Mouse (Mus musculus): Measurements from ENCODE around the gene Mcm2. TPM values are rescaled to one million over a fixed set of nuclear protein-coding genes. Genes with fewer than 3 reads are reported as not detected.

The Mcm2 gene
- total and polyA plus RNA-seq, 2 experiments from 2014 or later, result 21.7 to 37.0 TPM

GRCm38 (mm10) chr6:88935735-88936276 lies 37.2 kb upstream of the Mcm2 start:
- Histone ChIP-seq H3K9ac (replicated peaks; ENCODE audit: low read length) (no peak overlapping the region), H3K9me3 (ENCODE audit: low read length) (no peaks in the 10 kb centered on the region), H3K4me3 (ENCODE audit: low read length) (no peak overlapping the region), H3K27ac (no peak overlapping the region), H3K36me3 (ENCODE audit: insufficient read depth, low read length) (no peaks in the 10 kb centered on the region), H3K27me3 (ENCODE audit: insufficient read depth, low read length) (no peaks in the 10 kb centered on the region), H3K4me1 (ENCODE audit: insufficient read depth, low read length) (peaks cover 27% of the 10 kb centered on the region), H3K4me2 (ENCODE audit: low read depth, low read length) (no peak overlapping the region)
- 13% methylated on average over 4 of the region's 4 CpGs for WGBS
- DNase-seq (ENCODE audit: low spot score) (peak; percentile 90), ATAC-seq (no peak)
- TF ChIP-seq CTCF (IDR thresholded peaks at IDR 0.05; ENCODE audit: low read depth), result peak; percentile 80

- no peaks in the 10 kb centered on the region for H3K27me3 ChIP-seq (ENCODE audit: insufficient read depth, low read length)
- peaks cover 28% of the 10 kb centered on the region for H3K4me1 ChIP-seq (ENCODE audit: insufficient read depth, low read length)
- no peaks in the 10 kb centered on the region for H3K9me3 ChIP-seq (ENCODE audit: low read length)
- no peaks in the 10 kb centered on the region for H3K36me3 ChIP-seq (ENCODE audit: insufficient read depth, low read length)
- H3K4me3 ChIP-seq (ENCODE audit: low read length), result no peak overlapping the region
- H3K27ac ChIP-seq, result no peak overlapping the region
- no peak for ATAC-seq
- WGBS, result 11% methylated on average over 4 of the region's 4 CpGs
- no peak for DNase-seq (ENCODE audit: low spot score)
- H3K4me2 ChIP-seq (ENCODE audit: low read depth, low read length), result no peak overlapping the region
- no peak for TF ChIP-seq CTCF (IDR thresholded peaks at IDR 0.05; ENCODE audit: low read depth)
- no peak overlapping the region for H3K9ac ChIP-seq (replicated peaks; ENCODE audit: low read length)
Measured at GRCm38 (mm10) chr6:88934816-88935215, 36.2 kb upstream of the Mcm2 start.

DNA sequence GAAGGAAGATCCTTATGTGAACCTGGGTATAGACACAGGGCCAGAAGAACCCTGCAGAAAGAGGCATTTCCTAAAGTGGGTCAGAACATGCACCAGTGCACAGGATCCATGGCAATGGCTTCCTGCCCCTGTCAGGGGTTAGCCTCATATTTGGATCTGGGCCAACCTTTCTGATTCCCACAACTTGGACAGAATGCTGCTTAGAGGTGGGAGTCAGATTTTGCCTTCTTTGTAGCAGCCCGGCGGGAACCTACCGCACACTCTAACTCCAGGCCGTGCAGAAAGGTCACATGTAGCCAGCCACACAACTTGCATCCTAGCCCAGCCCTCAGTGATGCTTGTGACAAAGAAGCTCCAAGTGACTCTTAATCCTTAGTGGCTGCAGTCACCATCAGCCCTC lies 35.6 kb upstream of the Mcm2 start:
- TF ChIP-seq CTCF (IDR thresholded peaks at IDR 0.05; ENCODE audit: low read depth), result no peak
- Histone ChIP-seq H3K36me3 (ENCODE audit: insufficient read depth, low read length) (no peaks in the 10 kb centered on the region), H3K4me2 (ENCODE audit: low read depth, low read length) (no peak overlapping the region), H3K4me1 (ENCODE audit: insufficient read depth, low read length) (peaks cover 31% of the 10 kb centered on the region), H3K9ac (replicated peaks; ENCODE audit: low read length) (no peak overlapping the region), H3K27me3 (ENCODE audit: insufficient read depth, low read length) (no peaks in the 10 kb centered on the region), H3K9me3 (ENCODE audit: low read length) (no peaks in the 10 kb centered on the region), H3K4me3 (ENCODE audit: low read length) (no peak overlapping the region), H3K27ac (no peak overlapping the region)
- DNase-seq (ENCODE audit: low spot score) (no peak), ATAC-seq (no peak)
- WGBS, result 43% methylated on average over 4 of the region's 4 CpGs

- no peak for ATAC-seq
Measured at GRCm38 (mm10) chr6:88931449-88931848, 32.9 kb upstream of the Mcm2 start.

GRCm38 (mm10) chr6:88930049-88930448 lies 31.5 kb upstream of the Mcm2 start:
- peaks cover 28% of the 10 kb centered on the region for H3K4me1 ChIP-seq (ENCODE audit: insufficient read depth, low read length)
- TF ChIP-seq CTCF (IDR thresholded peaks at IDR 0.05; ENCODE audit: low read depth), result no peak
- no peaks in the 10 kb centered on the region for H3K27me3 ChIP-seq (ENCODE audit: insufficient read depth, low read length)
- DNase-seq (ENCODE audit: low spot score), result no peak
- H3K9ac ChIP-seq (replicated peaks; ENCODE audit: low read length), result no peak overlapping the region
- 42% methylated on average over 7 of the region's 7 CpGs for WGBS
- no peak overlapping the region for H3K4me2 ChIP-seq (ENCODE audit: low read depth, low read length)
- no peak for ATAC-seq
- H3K9me3 ChIP-seq (ENCODE audit: low read length), result no peaks in the 10 kb centered on the region
- H3K4me3 ChIP-seq (ENCODE audit: low read length), result no peak overlapping the region
- no peak overlapping the region for H3K27ac ChIP-seq
- H3K36me3 ChIP-seq (ENCODE audit: insufficient read depth, low read length), result no peaks in the 10 kb centered on the region

More at GRCm38 (mm10) chr6:88931449-88931848, 32.9 kb upstream of the Mcm2 start:
- no peaks in the 10 kb centered on the region for H3K36me3 ChIP-seq (ENCODE audit: insufficient read depth, low read length)
- H3K9ac ChIP-seq (replicated peaks; ENCODE audit: low read length), result no peak overlapping the region
- 94% methylated on average over 2 of the region's 2 CpGs for WGBS
- H3K9me3 ChIP-seq (ENCODE audit: low read length), result no peaks in the 10 kb centered on the region
- H3K4me2 ChIP-seq (ENCODE audit: low read depth, low read length), result no peak overlapping the region
- no peak for TF ChIP-seq CTCF (IDR thresholded peaks at IDR 0.05; ENCODE audit: low read depth)
- peaks cover 23% of the 10 kb centered on the region for H3K4me1 ChIP-seq (ENCODE audit: insufficient read depth, low read length)
- H3K27me3 ChIP-seq (ENCODE audit: insufficient read depth, low read length), result no peaks in the 10 kb centered on the region
- H3K4me3 ChIP-seq (ENCODE audit: low read length), result no peak overlapping the region
- DNase-seq (ENCODE audit: low spot score), result no peak
- H3K27ac ChIP-seq, result no peak overlapping the region

DNA sequence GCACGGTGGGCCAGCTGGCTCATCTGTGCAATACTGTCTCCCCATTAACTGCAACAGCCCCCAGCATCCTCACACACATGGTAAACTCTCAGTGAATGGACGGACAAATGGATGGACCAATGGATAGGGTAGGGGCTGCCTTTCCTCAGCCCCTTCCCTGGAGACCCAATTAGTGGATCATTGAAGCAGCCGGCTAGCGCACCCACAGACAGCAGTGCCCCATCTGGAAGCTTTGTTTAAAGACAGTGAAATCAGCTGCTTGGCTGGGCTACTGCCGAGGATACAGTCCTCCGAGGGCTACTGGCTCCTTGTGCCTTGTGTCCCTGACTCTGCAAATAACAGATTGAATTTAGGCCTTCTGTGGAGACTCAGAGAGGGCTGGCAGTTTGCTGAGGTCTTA lies 30.9 kb upstream of the Mcm2 start:
- WGBS, result 36% methylated on average over 6 of the region's 6 CpGs
- Histone ChIP-seq H3K27ac (no peak overlapping the region), H3K9me3 (ENCODE audit: low read length) (no peaks in the 10 kb centered on the region), H3K4me1 (ENCODE audit: insufficient read depth, low read length) (peaks cover 28% of the 10 kb centered on the region), H3K4me3 (ENCODE audit: low read length) (no peak overlapping the region), H3K9ac (replicated peaks; ENCODE audit: low read length) (no peak overlapping the region), H3K4me2 (ENCODE audit: low read depth, low read length) (no peak overlapping the region), H3K27me3 (ENCODE audit: insufficient read depth, low read length) (no peaks in the 10 kb centered on the region), H3K36me3 (ENCODE audit: insufficient read depth, low read length) (no peaks in the 10 kb centered on the region)
- 0 out of 2 replicates have a peak, but pooled peaks have one; percentile 4 for TF ChIP-seq CTCF (IDR thresholded peaks at IDR 0.05; ENCODE audit: low read depth)
- DNase-seq (ENCODE audit: low spot score) (peak; percentile 48), ATAC-seq (no peak)

GRCm38 (mm10) chr6:88928576-88928975 lies 30.0 kb upstream of the Mcm2 start:
- no peak for TF ChIP-seq CTCF (IDR thresholded peaks at IDR 0.05; ENCODE audit: low read depth)
- ATAC-seq (no peak), DNase-seq (ENCODE audit: low spot score) (no peak)
- no peak overlapping the region for H3K4me2 ChIP-seq (ENCODE audit: low read depth, low read length)
- H3K27me3 ChIP-seq (ENCODE audit: insufficient read depth, low read length), result no peaks in the 10 kb centered on the region
- no peaks in the 10 kb centered on the region for H3K36me3 ChIP-seq (ENCODE audit: insufficient read depth, low read length)
- H3K9ac ChIP-seq (replicated peaks; ENCODE audit: low read length), result no peak overlapping the region
- H3K9me3 ChIP-seq (ENCODE audit: low read length), result no peaks in the 10 kb centered on the region
- H3K4me3 ChIP-seq (ENCODE audit: low read length), result no peak overlapping the region
- 48% methylated on average over 5 of the region's 5 CpGs for WGBS
- H3K4me1 ChIP-seq (ENCODE audit: insufficient read depth, low read length), result peaks cover 28% of the 10 kb centered on the region
- no peak overlapping the region for H3K27ac ChIP-seq

Data from hindbrain, postnatal 0 days (tissue).